Mouse (Mus musculus): ENCODE measurements around the gene Rap2c. TPM values are rescaled to one million over a fixed set of nuclear protein-coding genes. Genes with fewer than 3 reads are reported as not detected.
A peak's percentile ranks its signal among the peaks of the same experiment; 100 is the strongest.

Rap2c gene
- 36.0 and 38.0 TPM in 2 replicates for polyA plus RNA-seq (2014; fragmentation: Nextera tagmentation; extraction: Ambion mirVana)

DNA sequence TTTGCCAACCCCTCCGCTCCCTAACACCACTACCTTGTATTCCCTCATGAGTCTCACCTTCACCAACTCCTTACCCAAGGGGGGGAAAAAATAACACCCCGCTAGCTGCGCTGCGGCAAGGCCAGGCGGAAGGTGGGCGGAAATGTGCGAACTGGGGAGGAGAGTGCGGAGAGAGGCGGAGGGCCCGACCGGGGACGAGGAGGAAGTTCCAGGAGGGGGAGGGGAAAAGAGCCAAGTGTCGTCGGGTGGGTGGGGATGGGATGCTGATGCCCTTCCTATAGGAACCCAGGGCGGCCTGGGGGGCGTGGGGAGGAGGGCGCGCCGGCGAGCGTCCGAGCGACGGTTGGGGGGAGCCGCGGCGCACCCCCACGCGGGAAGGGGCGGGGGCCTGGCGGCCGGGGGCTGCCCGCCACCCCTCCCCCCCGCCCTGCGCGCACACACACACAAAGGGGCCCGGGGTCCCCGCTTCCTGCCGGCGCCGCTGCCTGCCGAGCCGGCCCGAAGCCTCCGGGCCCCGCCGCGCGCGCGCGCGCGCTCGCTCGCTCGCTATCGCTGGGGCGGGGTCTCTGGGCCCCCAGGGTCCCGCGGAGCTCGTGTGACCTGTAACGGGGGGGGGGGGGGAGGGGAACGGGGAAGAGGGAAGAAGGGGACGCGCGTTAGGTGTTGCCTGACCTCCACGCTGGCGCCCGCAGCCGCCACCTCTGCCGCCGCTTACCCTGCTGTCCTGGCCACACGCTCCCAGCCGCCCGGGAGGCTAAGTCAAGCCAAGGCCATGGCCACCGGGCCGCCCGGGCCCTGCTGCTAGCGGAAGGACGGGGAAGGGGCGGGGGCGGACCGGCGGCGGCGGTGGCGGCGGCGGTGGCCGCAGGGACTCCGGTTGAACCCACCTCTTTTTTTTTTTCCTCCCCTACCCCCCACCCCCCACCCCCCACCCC lies at the start of gene Rap2c:
Gene Rap2c, minus strand, starts transcription at position 168 of the 935 bp plus-strand sequence.
- H3K36me3 ChIP-seq (ENCODE audit: control insufficient read depth, insufficient read depth, low read length), result peaks cover 5% of the 10 kb centered on the region; the same call in 1 of the 2 replicates
- peak within 1 kb of the TSS; percentile 97 for H3K27ac ChIP-seq (replicated peaks; ENCODE audit: low read depth, low read length)
- H3K4me1 ChIP-seq (ENCODE audit: control insufficient read depth, insufficient read depth, low read length), result no peaks in the 10 kb centered on the region
- peak within 1 kb of the TSS; percentile 58 for H3K4me2 ChIP-seq (ENCODE audit: low read depth, low read length)
- H3K27me3 ChIP-seq (replicated peaks; ENCODE audit: control insufficient read depth, insufficient read depth, low read length), result no peaks in the 10 kb centered on the region
- H3K4me3 ChIP-seq (ENCODE audit: low read depth, low read length), result peak within 1 kb of the TSS; percentile 55
- 26% methylated on average over 13 of the region's 92 CpGs for WGBS
- DNase-seq (ENCODE audit: low spot score), result peak; percentile 92
- H3K9ac ChIP-seq (ENCODE audit: low read depth, low read length), result peak within 1 kb of the TSS; percentile 88
- H3K9me3 ChIP-seq (ENCODE audit: control insufficient read depth, low read length), result no peaks in the 10 kb centered on the region
- peak; percentile 83 for ATAC-seq (ENCODE audit: low read depth)

GRCm38 (mm10) chrX:51066539-51067286 lies 48.9 kb upstream of the Rap2c start:
- 74% methylated on average over 11 of the region's 11 CpGs for WGBS
- H3K27me3 ChIP-seq (replicated peaks; ENCODE audit: control insufficient read depth, insufficient read depth, low read length), result no peaks in the 10 kb centered on the region
- no peaks in the 10 kb centered on the region for H3K9me3 ChIP-seq (ENCODE audit: control insufficient read depth, low read length)
- ATAC-seq (ENCODE audit: low read depth), result no peak
- H3K9ac ChIP-seq (ENCODE audit: low read depth, low read length), result no peak overlapping the region
- no peak overlapping the region for H3K27ac ChIP-seq (replicated peaks; ENCODE audit: low read depth, low read length)
- H3K4me1 ChIP-seq (ENCODE audit: control insufficient read depth, insufficient read depth, low read length), result no peaks in the 10 kb centered on the region
- no peaks in the 10 kb centered on the region for H3K36me3 ChIP-seq (ENCODE audit: control insufficient read depth, insufficient read depth, low read length)
- H3K4me2 ChIP-seq (ENCODE audit: low read depth, low read length), result no peak overlapping the region
- DNase-seq (ENCODE audit: low spot score), result no peak
- no peak overlapping the region for H3K4me3 ChIP-seq (ENCODE audit: low read depth, low read length)

DNA sequence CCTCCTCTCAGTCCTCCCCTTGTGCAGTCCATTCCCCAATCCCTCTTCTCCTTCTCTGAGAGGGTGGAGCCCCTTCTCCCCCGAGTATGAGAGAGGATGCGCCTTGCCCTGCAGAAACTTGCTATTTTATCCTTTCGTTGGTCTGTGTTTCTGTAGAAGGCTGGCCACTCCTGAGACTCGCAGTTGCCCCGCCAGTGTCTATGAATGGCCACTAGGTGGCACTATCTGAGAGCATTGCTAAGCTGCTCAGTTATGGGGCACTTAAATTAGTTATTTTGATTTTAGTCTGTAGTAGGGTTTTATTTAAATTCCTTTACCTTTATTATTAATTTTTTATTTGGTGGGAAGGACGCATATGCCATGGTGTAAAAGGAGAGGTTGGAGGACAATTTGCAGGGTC lies 48.0 kb upstream of the Rap2c start:
- Histone ChIP-seq H3K27ac (replicated peaks; ENCODE audit: low read depth, low read length) (no peak overlapping the region), H3K4me2 (ENCODE audit: low read depth, low read length) (no peak overlapping the region), H3K4me3 (ENCODE audit: low read depth, low read length) (no peak overlapping the region), H3K9ac (ENCODE audit: low read depth, low read length) (no peak overlapping the region), H3K27me3 (replicated peaks; ENCODE audit: control insufficient read depth, insufficient read depth, low read length) (no peaks in the 10 kb centered on the region), H3K4me1 (ENCODE audit: control insufficient read depth, insufficient read depth, low read length) (no peaks in the 10 kb centered on the region), H3K9me3 (ENCODE audit: control insufficient read depth, low read length) (no peaks in the 10 kb centered on the region), H3K36me3 (ENCODE audit: control insufficient read depth, insufficient read depth, low read length) (no peaks in the 10 kb centered on the region)
- no peak for ATAC-seq (ENCODE audit: low read depth)
- peak; percentile 61 for DNase-seq (ENCODE audit: low spot score)
- 9% methylated on average over 6 of the region's 6 CpGs for whole genome bisulfite sequencing

DNA sequence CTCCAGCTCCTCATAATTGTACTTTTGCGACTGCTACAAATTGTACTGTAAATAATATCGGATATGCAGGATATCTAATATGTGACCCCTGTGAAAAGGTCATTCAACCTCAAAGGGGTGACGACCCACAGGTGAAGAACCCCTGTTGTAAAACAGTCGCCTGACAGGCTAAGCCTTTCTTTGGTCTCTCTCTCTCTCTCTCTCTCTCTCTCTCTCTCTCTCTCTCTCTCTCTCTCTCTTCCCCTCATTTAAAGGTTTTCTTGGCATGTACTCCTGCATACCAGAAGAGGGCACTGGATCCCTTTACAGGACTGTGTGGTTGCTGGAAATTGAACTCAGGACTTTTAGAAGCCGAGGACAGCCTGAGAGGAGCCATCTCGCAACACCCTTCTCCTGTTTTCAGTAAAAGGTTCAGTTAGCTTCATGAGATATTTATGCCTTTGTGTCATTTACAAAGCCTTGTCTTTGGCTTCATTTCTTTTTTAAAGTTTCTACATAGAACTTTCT lies 47.4 kb upstream of the Rap2c start:
- Histone ChIP-seq H3K4me2 (ENCODE audit: low read depth, low read length) (no peak overlapping the region), H3K27me3 (replicated peaks; ENCODE audit: control insufficient read depth, insufficient read depth, low read length) (no peaks in the 10 kb centered on the region), H3K4me3 (ENCODE audit: low read depth, low read length) (no peak overlapping the region), H3K27ac (replicated peaks; ENCODE audit: low read depth, low read length) (no peak overlapping the region), H3K36me3 (ENCODE audit: control insufficient read depth, insufficient read depth, low read length) (no peaks in the 10 kb centered on the region), H3K9me3 (ENCODE audit: control insufficient read depth, low read length) (no peaks in the 10 kb centered on the region), H3K4me1 (ENCODE audit: control insufficient read depth, insufficient read depth, low read length) (no peaks in the 10 kb centered on the region), H3K9ac (ENCODE audit: low read depth, low read length) (no peak overlapping the region)
- 56% methylated on average over 6 of the region's 6 CpGs for WGBS
- ATAC-seq (ENCODE audit: low read depth), result no peak
- no peak for DNase-seq (ENCODE audit: low spot score)

DNA sequence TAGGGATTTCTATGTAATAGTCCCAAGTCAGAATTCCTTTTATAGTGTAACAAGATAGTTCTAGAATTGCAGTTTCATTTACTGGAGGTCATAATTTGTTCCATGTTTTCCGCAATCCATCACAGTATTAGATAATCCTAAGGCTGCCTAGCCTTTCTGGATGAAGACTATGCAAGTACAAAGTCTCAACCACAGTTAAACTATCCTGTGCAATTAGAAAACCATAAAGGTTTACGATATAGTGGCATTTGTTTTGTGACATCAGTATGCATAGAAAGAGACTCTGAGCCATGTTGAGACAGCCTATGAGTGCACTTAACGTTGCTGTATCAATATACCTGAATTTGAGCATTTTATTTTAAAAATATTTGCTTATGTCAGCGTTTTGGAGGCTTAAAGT lies 42.4 kb upstream of the Rap2c start:
- Histone ChIP-seq H3K4me1 (ENCODE audit: control insufficient read depth, insufficient read depth, low read length) (no peaks in the 10 kb centered on the region), H3K4me3 (ENCODE audit: low read depth, low read length) (no peak overlapping the region), H3K9ac (ENCODE audit: low read depth, low read length) (no peak overlapping the region), H3K27ac (replicated peaks; ENCODE audit: low read depth, low read length) (no peak overlapping the region), H3K36me3 (ENCODE audit: control insufficient read depth, insufficient read depth, low read length) (no peaks in the 10 kb centered on the region), H3K27me3 (replicated peaks; ENCODE audit: control insufficient read depth, insufficient read depth, low read length) (no peaks in the 10 kb centered on the region; the same call in 1 of the 2 replicates), H3K9me3 (ENCODE audit: control insufficient read depth, low read length) (no peaks in the 10 kb centered on the region), H3K4me2 (ENCODE audit: low read depth, low read length) (no peak overlapping the region)
- WGBS, result 56% methylated on average over 4 of the region's 4 CpGs
- DNase-seq (ENCODE audit: low spot score) (no peak), ATAC-seq (ENCODE audit: low read depth) (no peak)

- no peaks in the 10 kb centered on the region; the same call in 1 of the 2 replicates for H3K27me3 ChIP-seq (replicated peaks; ENCODE audit: control insufficient read depth, insufficient read depth, low read length)
- no peak overlapping the region; the same call in 1 of the 2 replicates for H3K27ac ChIP-seq (replicated peaks; ENCODE audit: low read depth, low read length)
- 57% methylated on average over 4 of the region's 4 CpGs for WGBS
- no peak overlapping the region for H3K4me2 ChIP-seq (ENCODE audit: low read depth, low read length)
- H3K36me3 ChIP-seq (ENCODE audit: control insufficient read depth, insufficient read depth, low read length), result no peaks in the 10 kb centered on the region
- DNase-seq (ENCODE audit: low spot score) (peak; percentile 51), ATAC-seq (ENCODE audit: low read depth) (no peak)
- H3K4me3 ChIP-seq (ENCODE audit: low read depth, low read length), result no peak overlapping the region
- H3K9ac ChIP-seq (ENCODE audit: low read depth, low read length), result no peak overlapping the region
- H3K9me3 ChIP-seq (ENCODE audit: control insufficient read depth, low read length), result no peaks in the 10 kb centered on the region
- H3K4me1 ChIP-seq (ENCODE audit: control insufficient read depth, insufficient read depth, low read length), result no peaks in the 10 kb centered on the region
These were observed 40.9 kb upstream of the Rap2c start for GRCm38 (mm10) chrX:51058741-51059140.

DNA sequence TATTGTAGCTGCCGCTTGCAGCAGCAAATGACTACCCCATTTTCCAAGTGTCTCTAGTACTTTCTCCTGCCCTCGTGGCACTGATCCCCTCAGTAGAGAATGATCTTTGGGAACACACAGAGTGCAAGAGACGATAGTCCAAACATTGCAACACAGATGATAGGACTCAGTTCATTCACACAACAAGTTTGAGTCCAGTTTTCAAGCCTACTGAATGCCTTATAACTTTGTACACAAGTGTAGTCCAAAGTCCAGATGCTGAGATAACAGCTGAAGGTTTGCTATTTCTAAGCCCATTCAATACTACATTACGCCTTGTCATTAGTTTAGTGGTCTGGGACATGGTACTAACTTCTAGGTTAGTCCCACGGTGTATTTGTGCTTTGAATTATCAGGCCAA lies 40.5 kb upstream of the Rap2c start:
- no peaks in the 10 kb centered on the region for H3K9me3 ChIP-seq (ENCODE audit: control insufficient read depth, low read length)
- H3K36me3 ChIP-seq (ENCODE audit: control insufficient read depth, insufficient read depth, low read length), result no peaks in the 10 kb centered on the region
- no peaks in the 10 kb centered on the region for H3K4me1 ChIP-seq (ENCODE audit: control insufficient read depth, insufficient read depth, low read length)
- H3K4me3 ChIP-seq (ENCODE audit: low read depth, low read length), result no peak overlapping the region
- H3K27ac ChIP-seq (replicated peaks; ENCODE audit: low read depth, low read length), result no peak overlapping the region
- no peak overlapping the region for H3K4me2 ChIP-seq (ENCODE audit: low read depth, low read length)
- H3K9ac ChIP-seq (ENCODE audit: low read depth, low read length), result no peak overlapping the region
- 83% methylated on average over 5 of the region's 5 CpGs for WGBS
- no peak for ATAC-seq (ENCODE audit: low read depth)
- no peaks in the 10 kb centered on the region; the same call in 1 of the 2 replicates for H3K27me3 ChIP-seq (replicated peaks; ENCODE audit: control insufficient read depth, insufficient read depth, low read length)
- no peak for DNase-seq (ENCODE audit: low spot score)

DNA sequence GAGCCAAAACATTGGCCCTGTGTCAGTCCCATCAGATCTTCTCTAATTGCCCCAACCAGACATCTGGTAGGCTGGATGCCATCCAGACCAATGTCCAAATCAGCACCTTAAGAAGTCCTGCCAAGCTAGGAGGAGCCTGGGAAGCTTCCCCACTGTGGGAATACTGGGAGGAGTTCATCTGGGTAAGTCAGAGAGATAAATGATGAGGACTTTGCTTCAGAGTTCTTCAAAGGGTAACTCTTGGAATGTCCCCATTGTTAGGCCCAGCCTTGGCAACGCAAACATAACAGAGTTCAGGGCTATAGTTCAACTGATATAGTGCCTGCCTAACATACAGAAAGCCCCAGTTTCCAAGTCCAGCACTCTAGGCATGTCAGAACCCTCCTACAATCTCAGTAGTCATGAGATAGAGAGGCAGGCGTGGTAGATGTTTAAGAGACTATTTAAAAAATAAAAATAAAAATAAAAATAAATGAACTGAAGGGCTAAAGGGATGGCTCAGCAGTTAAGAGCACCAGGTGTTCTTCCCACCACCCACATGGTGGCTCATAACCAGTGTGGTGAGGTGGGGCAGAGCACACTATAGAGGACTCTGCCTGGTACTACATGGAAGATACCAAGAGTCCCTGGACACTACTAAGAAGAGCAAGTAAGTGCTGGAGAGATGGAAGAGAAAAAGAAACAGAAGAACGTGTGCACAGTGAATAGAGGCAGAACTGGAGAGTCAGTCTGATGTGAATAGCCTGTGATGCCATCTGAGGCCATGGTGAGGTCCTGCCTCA lies 34.1 kb upstream of the Rap2c start:
- H3K27me3 ChIP-seq (replicated peaks; ENCODE audit: control insufficient read depth, insufficient read depth, low read length), result no peaks in the 10 kb centered on the region; the same call in 1 of the 2 replicates
- H3K4me2 ChIP-seq (ENCODE audit: low read depth, low read length), result no peak overlapping the region
- WGBS, result 76% methylated on average over 3 of the region's 3 CpGs
- no peaks in the 10 kb centered on the region for H3K4me1 ChIP-seq (ENCODE audit: control insufficient read depth, insufficient read depth, low read length)
- H3K9ac ChIP-seq (ENCODE audit: low read depth, low read length), result no peak overlapping the region
- H3K27ac ChIP-seq (replicated peaks; ENCODE audit: low read depth, low read length), result no peak overlapping the region
- no peak overlapping the region for H3K4me3 ChIP-seq (ENCODE audit: low read depth, low read length)
- no peaks in the 10 kb centered on the region for H3K9me3 ChIP-seq (ENCODE audit: control insufficient read depth, low read length)
- no peak for DNase-seq (ENCODE audit: low spot score)
- ATAC-seq (ENCODE audit: low read depth), result no peak
- H3K36me3 ChIP-seq (ENCODE audit: control insufficient read depth, insufficient read depth, low read length), result no peaks in the 10 kb centered on the region

Data from embryonic facial prominence, embryonic 14.5 days (tissue).